Mouse (Mus musculus) thymus, postnatal 25 days (tissue): ENCODE results near the gene Myh6.
"Not testable (repeated sequence)": the region's sequence is repeated elsewhere in the genome, so short reads cannot be mapped to it uniquely, and the experiment has no call there.

ENCODE experiments used
- DNase-seq: peaks from one replicate; pipeline ENCODE4 v3.0.0; 2022

Myh6 gene

GRCm38 (mm10) chr14:54955481-54955880 is 11.2 kb downstream of the Myh6 start:
- no peak for DNase-seq

DNA sequence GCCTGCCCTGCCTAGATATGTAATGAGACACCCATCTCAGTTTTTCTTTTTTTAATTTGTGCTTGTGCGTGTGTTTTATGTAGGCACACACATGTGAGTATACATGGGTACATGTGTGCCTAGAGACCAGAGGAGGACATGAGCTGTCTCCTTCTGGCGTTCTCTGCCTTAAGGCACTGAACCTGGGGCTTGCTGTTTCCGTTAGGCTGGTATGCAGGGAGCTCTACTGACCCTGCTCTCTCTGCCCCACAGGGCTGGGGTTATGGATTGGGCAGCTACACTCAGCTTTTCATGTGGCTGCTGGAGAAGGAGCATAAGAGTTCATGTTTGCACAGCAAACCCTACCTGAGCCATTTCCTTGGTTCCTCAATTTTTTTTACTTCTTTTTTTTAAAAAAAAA is 12.3 kb downstream of the Myh6 start:
- DNase-seq = no peak

DNA sequence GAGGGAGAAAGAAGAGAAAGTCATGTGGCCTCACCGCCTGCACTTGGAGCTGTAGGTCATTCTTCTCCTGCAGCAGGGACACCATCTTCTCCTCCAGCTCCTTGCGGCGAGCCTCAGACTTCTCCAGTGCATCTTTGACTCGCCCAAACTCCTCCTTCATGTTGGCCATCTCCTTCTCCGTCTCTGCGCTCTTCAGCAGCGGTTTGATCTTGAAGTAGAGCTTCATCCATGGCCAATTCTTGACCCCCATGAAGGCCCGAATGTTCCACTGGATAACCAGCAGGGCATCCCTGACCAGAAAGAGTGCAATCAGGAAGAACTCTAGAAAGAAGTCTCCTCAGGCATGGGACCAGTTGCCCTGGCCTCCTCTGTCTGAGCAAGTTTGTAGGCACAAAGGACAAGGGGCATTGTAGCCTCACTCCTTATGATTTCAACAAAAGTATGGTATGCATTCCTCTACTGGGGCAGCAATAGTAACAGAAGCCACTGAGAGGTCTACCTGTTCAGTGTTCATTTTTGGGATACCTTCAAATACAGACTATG is 13.0 kb downstream of the Myh6 start:
- DNase-seq = no peak

DNA sequence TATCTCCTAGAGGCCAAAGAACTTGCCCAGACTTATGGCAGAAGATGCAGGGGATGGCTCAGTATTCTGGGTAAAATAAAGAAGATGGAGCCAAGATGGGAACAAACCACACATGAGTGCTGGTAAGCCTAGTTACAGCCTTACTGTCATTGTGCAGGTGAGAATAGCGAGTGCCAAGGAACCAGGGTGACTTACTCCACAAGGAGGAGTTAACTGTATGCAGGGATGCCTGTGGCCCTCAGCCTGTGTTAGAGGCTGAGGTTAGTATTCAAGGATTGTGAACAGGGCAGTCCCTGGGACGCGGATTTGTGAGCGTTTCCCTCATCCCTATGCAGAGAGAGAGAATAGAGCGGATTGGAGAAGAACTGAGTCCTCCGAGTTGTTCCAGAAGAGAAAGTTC is 15.1 kb downstream of the Myh6 start:
- no peak for DNase-seq

DNA sequence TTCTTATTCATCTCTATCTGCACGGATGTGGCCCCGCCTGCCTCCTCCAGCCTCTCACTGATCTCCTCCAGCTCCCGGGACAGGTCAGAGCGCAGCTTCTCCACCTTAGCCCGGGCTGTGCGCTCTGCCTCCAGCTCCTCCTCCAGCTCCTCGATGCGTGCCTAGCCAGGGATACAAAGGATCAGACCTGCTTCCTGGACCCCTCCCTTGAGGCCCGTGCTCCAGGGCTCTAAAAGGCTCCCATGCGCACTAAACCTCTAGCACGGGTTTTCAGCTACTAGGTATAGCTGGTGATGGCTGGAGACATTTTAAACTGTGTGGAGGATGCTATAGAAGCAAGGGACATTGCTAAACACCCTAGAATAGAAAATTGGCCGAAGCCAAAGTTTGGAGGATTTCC is 16.2 kb downstream of the Myh6 start:
- no peak for DNase-seq

GRCm38 (mm10) chr14:54948781-54949180 is 17.9 kb downstream of the Myh6 start:
- DNase-seq = no peak

DNA sequence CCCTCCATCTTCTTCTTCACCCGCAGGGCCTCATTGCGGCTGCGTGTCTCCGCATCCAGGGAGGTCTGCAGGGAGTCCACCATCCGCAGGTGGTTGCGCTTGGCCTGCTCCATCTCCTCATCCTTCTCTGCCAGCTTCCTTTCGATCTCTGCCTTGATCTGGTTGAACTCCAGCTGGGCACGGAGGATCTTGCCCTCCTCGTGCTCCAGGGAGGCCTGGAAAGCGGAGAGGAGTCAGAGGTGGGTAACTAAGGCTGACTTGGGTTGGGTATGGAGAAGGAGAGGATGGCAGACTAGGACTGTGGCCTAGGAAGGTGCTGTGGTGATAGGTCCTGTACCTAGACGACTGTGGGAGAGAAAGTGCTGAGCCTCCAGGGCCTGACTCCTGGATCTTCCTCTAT is 19.7 kb downstream of the Myh6 start:
- not testable (repeated sequence) for DNase-seq

GRCm38 (mm10) chr14:54945975-54946704 is 20.6 kb downstream of the Myh6 start:
- DNase-seq = no peak

DNA sequence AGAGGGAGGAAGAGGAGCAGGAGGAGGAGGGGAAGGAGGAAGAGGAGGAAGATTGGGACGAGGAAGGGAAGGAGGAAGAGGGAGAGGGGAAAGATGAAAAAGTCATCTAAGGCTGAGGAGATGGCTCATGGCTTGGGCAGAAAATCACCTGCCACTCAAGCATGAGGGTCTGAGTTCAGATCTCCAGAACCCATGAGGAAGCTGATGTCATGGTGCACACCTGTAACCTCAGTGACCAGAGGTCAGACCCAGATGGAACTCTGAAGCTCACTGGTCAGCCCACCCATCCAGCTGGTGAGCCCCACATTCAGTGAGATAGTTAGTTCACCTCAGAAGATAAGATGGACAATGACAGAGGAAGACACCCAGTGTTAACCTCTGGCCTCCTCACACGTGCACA is 21.8 kb downstream of the Myh6 start:
- no peak for DNase-seq

GRCm38 (mm10) chr14:54943971-54944370 is 22.8 kb downstream of the Myh6 start:
- DNase-seq = no peak

DNA sequence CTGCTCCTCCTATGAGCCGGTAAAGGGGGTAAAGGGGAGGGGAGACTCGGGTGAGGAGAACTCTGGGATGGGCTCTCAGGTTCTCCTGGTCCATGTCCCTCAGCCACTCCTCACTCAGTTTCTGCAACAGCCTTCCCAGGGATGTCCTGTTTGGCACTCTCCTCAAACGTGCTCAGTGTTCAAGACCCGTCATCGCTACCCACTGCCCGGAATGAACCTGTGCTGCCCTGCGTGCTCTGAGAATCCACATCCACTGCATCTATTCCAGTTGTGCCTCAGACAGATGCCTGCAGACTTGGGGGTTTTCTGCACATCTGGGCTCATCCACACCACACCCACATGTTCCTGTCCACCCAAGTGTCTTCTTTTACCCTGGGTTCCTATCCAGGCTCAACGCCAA is 24.2 kb downstream of the Myh6 start:
- no peak for DNase-seq

DNA sequence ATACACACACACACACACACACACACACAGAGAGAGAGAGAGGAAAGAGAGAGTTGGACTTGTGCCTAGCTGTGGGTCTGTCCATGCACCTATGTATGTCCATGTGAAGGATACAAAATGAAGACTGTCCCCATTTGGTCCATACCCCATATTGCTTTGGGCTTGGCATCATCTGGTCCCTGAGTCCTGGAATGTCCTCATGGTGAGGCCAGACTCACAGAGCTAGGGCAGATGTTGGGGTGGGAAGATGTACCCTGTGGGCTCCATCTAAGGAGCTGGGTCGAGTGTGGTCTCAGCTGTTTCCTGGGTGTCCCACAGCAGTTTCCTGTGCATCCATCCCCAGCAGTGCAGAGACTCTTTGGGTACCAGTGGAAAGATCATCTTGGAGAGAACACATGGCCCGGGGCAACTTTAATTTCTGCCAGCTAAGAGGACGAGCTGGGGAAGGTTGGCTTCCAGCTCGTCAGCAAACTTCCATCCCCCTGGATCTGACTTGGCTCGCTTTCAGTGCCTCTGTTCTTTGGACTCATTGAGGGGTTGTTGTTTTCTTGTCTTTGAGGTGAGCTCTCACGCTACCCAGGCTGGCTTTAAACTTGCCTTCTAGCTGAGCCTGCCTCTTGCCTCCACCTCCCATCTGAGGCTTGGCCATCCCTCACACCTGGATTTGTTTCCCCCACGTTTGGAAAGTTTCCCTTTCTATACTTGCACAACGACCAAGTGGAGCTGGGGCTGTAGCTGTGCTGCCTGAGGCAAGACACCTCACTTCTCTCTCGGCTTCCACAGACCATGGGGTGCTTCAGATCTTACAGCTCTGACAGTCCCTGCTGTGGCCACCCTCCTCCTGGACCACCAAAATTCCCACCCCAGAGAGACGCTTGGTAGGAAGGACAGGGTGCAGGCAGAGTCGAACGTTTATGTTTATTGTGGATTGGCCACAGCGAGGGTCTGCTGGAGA is 25.4 kb downstream of the Myh6 start:
- DNase-seq = no peak

DNA sequence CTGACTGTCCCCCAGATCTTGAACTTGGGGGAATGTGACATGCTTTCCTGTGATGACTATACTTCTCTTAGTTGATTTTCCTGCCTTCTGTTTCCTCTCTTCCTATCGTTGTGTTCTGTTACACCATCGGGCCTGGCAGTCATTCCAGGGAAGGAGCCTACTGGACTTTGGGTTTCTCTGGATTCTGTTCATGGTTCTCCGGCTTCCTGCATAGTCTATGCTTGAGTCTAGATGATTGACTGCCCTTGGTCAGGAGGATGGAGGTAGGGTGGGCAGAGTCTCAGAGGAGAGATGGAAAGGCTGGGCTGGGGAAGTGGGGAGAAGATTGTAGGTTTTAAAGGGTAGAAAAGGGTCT is 26.6 kb downstream of the Myh6 start:
- DNase-seq = no peak

DNA sequence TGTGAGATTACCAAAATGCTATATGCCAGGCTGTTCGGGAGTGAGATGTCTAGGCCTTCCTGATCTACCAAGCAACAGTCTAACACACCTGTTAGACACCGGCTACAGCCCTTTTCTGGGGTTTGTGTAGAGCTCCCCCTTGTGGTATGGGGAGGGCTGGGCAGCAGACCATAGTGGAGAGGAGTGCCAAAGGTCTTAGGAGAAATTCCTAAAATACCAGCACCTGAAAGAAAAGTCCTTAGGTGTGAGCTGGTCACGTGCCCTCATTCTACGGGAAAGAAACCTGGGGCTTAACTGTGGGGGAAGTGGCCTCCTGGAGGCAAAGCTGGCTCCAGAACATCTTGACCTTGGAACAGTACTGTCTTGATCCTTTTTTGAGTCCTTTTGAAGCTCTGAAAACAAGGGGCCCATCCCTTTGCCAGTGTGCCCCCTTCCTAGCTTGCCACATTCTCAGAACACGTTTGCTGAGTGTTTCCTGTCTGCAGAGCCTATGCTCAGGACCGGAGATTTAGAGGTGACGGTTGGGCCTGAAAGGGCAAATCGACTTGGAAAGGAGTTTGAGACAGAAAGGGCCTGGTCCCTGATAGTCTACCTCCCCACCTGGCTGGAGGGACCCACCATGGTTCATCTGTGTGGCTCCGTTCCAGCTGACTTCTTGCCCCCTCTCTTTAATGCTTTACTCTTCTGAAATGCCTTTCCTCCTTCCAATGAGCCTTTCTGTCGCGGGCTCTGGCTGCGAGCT is 27.1 kb downstream of the Myh6 start:
- peak; percentile 71 for DNase-seq

- no peak for DNase-seq
These were observed 28.1 kb downstream of the Myh6 start for GRCm38 (mm10) chr14:54938431-54939219.

GRCm38 (mm10) chr14:54937361-54938182 is 29.2 kb downstream of the Myh6 start:
- DNase-seq = no peak

GRCm38 (mm10) chr14:54936831-54937160 is 29.9 kb downstream of the Myh6 start:
- DNase-seq = no peak

DNA sequence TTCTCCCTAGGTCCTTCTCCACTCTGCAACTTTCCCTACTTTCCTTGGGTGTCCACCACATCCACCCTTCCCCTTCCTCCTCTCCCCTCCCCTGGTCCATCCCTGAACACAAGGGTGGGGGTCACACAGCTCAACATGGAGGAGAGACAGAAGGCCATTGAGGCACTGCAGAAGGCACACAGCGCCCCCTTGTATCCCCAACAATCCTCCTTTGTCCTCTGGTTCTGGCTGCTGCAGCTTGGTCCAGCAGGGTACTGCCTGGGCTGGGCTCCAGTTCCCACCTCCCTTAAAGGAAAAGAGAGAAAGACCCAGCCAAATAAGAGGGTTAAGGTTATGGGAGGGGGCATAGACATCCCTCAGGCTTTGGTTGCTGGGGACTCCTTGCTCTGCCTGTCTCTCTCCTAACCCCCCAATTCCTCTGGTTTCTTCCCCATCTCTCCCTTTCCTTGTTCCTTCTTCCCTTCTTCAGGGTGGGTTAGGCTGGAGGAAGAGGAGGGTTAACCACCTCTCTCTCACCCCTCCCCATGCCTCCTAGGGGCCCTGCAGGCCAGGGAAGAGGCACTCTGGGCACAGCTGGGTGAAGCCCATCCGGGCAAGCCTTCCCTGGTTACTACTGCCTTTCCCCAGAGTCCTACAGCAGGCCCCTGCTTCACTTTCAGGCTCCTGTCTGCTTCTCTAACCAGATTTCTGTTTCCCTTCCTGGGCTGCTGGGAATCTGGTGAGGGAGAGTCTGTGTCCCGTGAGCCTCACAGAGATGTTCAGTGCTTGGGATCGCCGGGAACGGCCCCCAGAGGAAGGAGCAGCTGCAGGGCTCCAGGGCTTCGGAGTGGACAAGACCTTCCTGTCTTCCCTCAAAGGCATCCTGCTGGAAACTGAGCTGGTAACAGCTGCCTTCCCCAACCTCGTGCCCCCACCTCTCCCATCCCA is 30.6 kb downstream of the Myh6 start, which contains the start of gene Cmtm5:
TSS of gene Cmtm5 (plus strand) at position 358 of the 927 bp plus-strand sequence.
- DNase-seq = no peak

- no peak for DNase-seq
These were observed 34.0 kb downstream of the Myh6 start, which contains the start of gene Il25 for GRCm38 (mm10) chr14:54932645-54933150. Gene Il25, plus strand, starts transcription at chr14:54932695.

DNA sequence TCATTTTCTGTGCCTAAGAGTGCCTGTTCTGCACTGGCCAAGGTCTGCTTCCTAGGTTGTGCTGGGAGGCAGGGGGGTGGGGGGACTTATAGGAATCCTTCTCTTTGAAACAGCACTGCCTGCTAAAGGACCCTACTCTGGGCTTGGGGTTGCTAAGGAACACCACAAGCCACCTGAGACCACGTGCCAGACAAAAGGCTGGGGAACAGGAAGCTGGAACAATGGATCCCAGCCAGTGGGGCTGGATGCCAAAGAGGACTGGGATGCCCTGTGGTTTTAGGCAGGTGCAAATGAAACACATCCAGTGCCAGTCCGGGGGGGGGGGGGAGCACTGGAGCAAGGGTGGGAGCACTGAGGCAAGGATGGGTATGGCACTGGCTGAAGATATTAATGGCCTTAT is 36.3 kb downstream of the Myh6 start:
- no peak for DNase-seq
